Mouse (Mus musculus) limb, embryonic 11.5 days (tissue): ENCODE measurements at regions not wholly inside any gene's neighbourhood (a gene's known extent, or its start where the extent isn't known, plus 50 kb on each side); places are given as distances from the start of the nearest gene placed in this dataset.

Experiments
- ATAC-seq: fragments of 200-750 bp; cut with Nextera tagmentation; 2 replicates; pipeline ENCODE4 v1.8.0; 2017; ENCODE audit warnings: low read depth; ENCODE audit not compliant: insufficient number of reproducible peaks, low FRiP score, low TSS enrichment
- DNase-seq: peaks from one replicate; pipeline ENCODE4 v3.0.0-alpha.2; 2015; ENCODE audit warnings: low spot score
- H3K27ac ChIP-seq: fragments of 300-500 bp; sonication (generic); replicated peaks from 2 replicates; pipeline ENCODE4 v1.5.1; 2014; ENCODE audit warnings: low read depth, mild to moderate bottlenecking, low read length
- H3K27me3 ChIP-seq: fragments of 300-500 bp; sonication (generic); 2 replicates; pipeline ENCODE4 v1.6.1; 2014; ENCODE audit warnings: mild to moderate bottlenecking, low read length, mixed read lengths; ENCODE audit not compliant: control insufficient read depth, insufficient read depth
- H3K36me3 ChIP-seq: fragments of 300-500 bp; sonication (generic); 2 replicates; pipeline ENCODE4 v1.6.1; 2014; ENCODE audit warnings: mild to moderate bottlenecking, low read length, moderate library complexity, mixed read lengths; ENCODE audit not compliant: control insufficient read depth, insufficient read depth
- H3K4me1 ChIP-seq: fragments of 300-500 bp; sonication (generic); 2 replicates; pipeline ENCODE4 v1.6.1; 2014; ENCODE audit warnings: low read length, mixed read lengths; ENCODE audit not compliant: control insufficient read depth, insufficient read depth
- H3K4me2 ChIP-seq: fragments of 300-500 bp; sonication (generic); 2 replicates; pipeline ENCODE4 v1.6.1; 2014; ENCODE audit warnings: low read depth, mild to moderate bottlenecking, moderate library complexity; ENCODE audit not compliant: severe bottlenecking
- H3K4me3 ChIP-seq: fragments of 300-500 bp; sonication (generic); 2 replicates; pipeline ENCODE4 v1.5.1; 2014; ENCODE audit warnings: low read depth, low read length
- H3K9ac ChIP-seq: fragments of 300-500 bp; sonication (generic); 2 replicates; pipeline ENCODE4 v1.6.1; 2014; ENCODE audit warnings: mild to moderate bottlenecking, low read length
- H3K9me3 ChIP-seq: fragments of 300-500 bp; sonication (generic); 2 replicates; pipeline ENCODE4 v1.6.1; 2016; ENCODE audit warnings: low read length; ENCODE audit not compliant: control insufficient read depth
- WGBS: fragments of 180-500 bp; shearing (Covaris S2); extraction: QIAGEN DNeasy Blood & Tissue Kit; methylation state at CpG from one replicate; pipeline ENCODE4 v1.1.7; 2014; 5-methylcytosine and 5-hydroxymethylcytosine counted together

- Histone ChIP-seq H3K4me3 (no peak overlapping the region), H3K4me1 (no peaks in the 10 kb centered on the region), H3K27me3 (no peaks in the 10 kb centered on the region), H3K36me3 (no peaks in the 10 kb centered on the region), H3K27ac (no peak overlapping the region), H3K4me2 (no peak overlapping the region), H3K9me3 (no peaks in the 10 kb centered on the region), H3K9ac (no peak overlapping the region)
- no peak for DNase-seq
- WGBS: 54% methylated on average over 14 of the region's 14 CpGs
- no peak for ATAC-seq
Measured at GRCm38 (mm10) chr8:44804414-44805178, 130.7 kb upstream of the Fat1 start.

DNA sequence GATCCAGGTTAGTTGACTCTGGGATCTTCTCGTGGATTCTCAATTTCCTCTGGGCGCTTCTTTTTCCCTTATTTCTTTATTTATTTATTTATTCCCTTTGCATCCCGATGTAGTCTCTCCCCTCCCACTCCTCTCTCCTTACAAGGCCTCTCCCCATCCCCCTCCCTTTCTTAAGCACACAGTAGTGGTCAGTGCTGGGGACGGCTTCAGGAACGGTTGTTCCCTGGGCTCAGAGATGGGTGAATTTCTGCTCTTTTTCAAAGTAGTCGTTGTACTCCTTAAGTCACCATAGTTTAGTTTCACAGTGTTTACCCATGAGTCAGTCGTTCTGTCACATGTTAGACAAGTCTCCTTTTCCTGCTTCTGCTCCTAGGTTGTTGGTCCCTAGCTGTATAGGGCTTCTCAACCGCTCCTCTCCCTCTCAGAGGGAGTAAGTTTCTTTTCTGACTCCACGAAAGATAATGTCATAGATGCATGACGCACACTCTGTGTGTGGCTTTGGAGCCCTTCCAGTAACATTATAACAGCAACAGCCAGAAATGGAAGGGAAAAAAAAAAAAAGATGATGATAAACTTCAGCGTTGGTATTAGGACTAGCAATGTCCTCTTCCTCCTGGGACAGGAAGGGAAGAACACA is 129.9 kb upstream of the Fat1 start:
- 82% methylated on average over 11 of the region's 11 CpGs for WGBS
- Histone ChIP-seq H3K36me3 (no peaks in the 10 kb centered on the region), H3K27ac (no peak overlapping the region), H3K4me2 (no peak overlapping the region), H3K27me3 (no peaks in the 10 kb centered on the region), H3K9ac (no peak overlapping the region), H3K9me3 (no peaks in the 10 kb centered on the region), H3K4me3 (no peak overlapping the region), H3K4me1 (no peaks in the 10 kb centered on the region)
- no peak for ATAC-seq
- no peak for DNase-seq

DNA sequence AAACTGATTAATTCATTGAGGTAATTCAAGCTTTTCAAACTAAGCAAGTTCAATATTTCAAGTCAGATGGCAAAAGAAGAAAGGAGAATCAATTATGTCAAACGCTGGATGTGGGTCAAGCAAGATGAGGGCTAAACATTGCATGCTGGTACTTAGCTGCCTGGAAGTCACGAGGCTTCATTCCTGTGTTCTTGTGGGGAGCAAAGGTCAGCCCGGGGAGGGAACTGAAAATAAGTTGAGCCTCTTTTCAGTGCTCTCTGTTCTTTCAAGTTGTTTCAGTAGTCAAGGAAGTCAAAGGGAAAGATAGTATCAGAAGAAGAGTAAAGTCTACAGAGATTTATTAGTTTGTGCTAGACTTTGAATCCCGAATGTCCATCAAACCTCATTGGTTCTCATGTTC is 122.9 kb upstream of the Fat1 start:
- WGBS: 77% methylated on average over 4 of the region's 4 CpGs
- no peak for ATAC-seq
- Histone ChIP-seq H3K27ac (no peak overlapping the region), H3K4me1 (no peaks in the 10 kb centered on the region), H3K36me3 (no peaks in the 10 kb centered on the region), H3K4me2 (no peak overlapping the region), H3K9me3 (no peaks in the 10 kb centered on the region), H3K27me3 (no peaks in the 10 kb centered on the region), H3K9ac (no peak overlapping the region), H3K4me3 (no peak overlapping the region)
- no peak for DNase-seq

GRCm38 (mm10) chr8:44817532-44818157 is 117.6 kb upstream of the Fat1 start:
- ATAC-seq: no peak; the same call in 1 of the 2 replicates
- H3K27ac ChIP-seq: no peak overlapping the region

DNA sequence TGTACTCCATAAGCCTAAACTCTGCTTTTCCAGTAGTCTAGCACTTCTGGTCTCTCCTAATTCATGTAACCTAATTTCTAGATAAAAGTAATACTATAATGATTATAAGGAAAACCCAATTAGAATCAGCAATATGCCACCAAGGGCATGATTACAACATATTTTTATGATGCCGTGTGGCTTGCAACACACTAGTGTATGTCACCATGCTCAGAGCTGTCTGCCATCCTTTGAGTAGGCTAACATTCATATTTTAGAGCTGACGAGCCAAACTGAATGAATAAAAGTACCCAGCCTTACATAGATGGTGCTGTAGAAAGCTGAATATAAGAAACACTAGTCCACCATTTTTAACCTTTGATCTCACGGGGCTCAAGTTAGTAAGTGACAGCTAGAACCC is 116.0 kb upstream of the Fat1 start:
- DNase-seq (no peak), ATAC-seq (no peak)
- H3K27me3 ChIP-seq: no peaks in the 10 kb centered on the region
- 88% methylated on average over 3 of the region's 3 CpGs for WGBS
- no peak overlapping the region for H3K4me3 ChIP-seq
- no peaks in the 10 kb centered on the region for H3K36me3 ChIP-seq
- no peak overlapping the region for H3K9ac ChIP-seq
- no peaks in the 10 kb centered on the region; the same call in 1 of the 2 replicates for H3K9me3 ChIP-seq
- no peak overlapping the region for H3K4me2 ChIP-seq
- no peak overlapping the region for H3K27ac ChIP-seq
- no peaks in the 10 kb centered on the region for H3K4me1 ChIP-seq

More at GRCm38 (mm10) chr8:44817532-44818157, 117.6 kb upstream of the Fat1 start:
- H3K4me3 ChIP-seq: no peak overlapping the region
- H3K4me2 ChIP-seq: no peak overlapping the region
- no peaks in the 10 kb centered on the region for H3K27me3 ChIP-seq
- 83% methylated on average over 13 of the region's 13 CpGs for WGBS
- H3K36me3 ChIP-seq: no peaks in the 10 kb centered on the region
- H3K4me1 ChIP-seq: no peaks in the 10 kb centered on the region
- no peak overlapping the region for H3K9ac ChIP-seq
- no peaks in the 10 kb centered on the region for H3K9me3 ChIP-seq
- DNase-seq: no peak

DNA sequence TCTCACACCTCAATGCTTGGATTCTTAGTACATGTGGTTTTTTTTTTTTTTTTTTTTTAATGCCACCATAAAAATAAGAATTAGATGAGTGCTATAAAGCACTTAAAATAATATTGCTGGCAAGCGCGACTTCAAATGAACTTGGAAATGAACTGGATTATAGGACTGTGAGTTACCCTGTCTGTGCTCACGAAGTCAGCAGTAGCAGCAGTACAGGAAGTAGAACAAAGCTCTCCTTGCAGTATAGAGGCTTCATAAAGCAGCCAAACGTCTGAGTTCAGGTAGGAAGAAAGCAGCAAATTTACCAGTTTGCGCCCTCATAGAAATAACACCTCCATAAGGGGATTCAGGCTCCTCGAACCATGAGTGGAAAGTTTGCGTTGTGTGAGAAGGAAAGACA is 115.6 kb upstream of the Fat1 start:
- WGBS: 81% methylated on average over 7 of the region's 7 CpGs
- ATAC-seq: no peak
- Histone ChIP-seq H3K27me3 (no peaks in the 10 kb centered on the region), H3K4me1 (no peaks in the 10 kb centered on the region), H3K27ac (no peak overlapping the region), H3K4me2 (no peak overlapping the region), H3K9ac (no peak overlapping the region), H3K4me3 (no peak overlapping the region), H3K36me3 (no peaks in the 10 kb centered on the region), H3K9me3 (no peaks in the 10 kb centered on the region; the same call in 1 of the 2 replicates)
- DNase-seq: no peak

- ATAC-seq (no peak), DNase-seq (no peak)
- Histone ChIP-seq H3K4me2 (no peak overlapping the region), H3K4me1 (no peaks in the 10 kb centered on the region), H3K27me3 (no peaks in the 10 kb centered on the region), H3K36me3 (no peaks in the 10 kb centered on the region), H3K9ac (no peak overlapping the region), H3K9me3 (no peaks in the 10 kb centered on the region; the same call in 1 of the 2 replicates), H3K27ac (no peak overlapping the region), H3K4me3 (no peak overlapping the region)
- 88% methylated on average over 6 of the region's 6 CpGs for WGBS
Measured at GRCm38 (mm10) chr8:44825183-44825757, 110.0 kb upstream of the Fat1 start.

DNA sequence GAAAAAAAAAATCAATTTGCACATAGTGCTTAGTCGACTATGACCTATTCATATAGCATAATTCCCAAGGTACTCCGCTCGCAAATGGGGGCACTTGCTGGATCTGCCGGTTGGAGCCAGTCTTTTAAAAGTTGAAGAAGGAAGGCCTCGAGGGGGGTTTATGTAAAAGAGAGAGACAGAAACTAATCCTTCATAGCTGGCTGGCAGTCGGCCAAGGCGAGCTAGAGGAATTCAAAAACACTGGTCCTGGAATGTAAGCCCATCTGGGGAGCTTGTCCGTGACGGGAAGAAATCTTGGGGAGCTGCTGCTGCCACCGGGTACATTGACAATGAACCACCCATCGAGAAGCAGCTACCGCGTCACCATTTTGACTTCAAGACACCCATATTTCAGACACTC is 108.3 kb upstream of the Fat1 start:
- ATAC-seq (no peak), DNase-seq (peak; percentile 35)
- no peak overlapping the region for H3K4me2 ChIP-seq

More for the DNA sequence above, 108.3 kb upstream of the Fat1 start:
- no peaks in the 10 kb centered on the region for H3K4me1 ChIP-seq
- H3K4me3 ChIP-seq: no peak overlapping the region
- no peaks in the 10 kb centered on the region; the same call in 1 of the 2 replicates for H3K9me3 ChIP-seq
- H3K27ac ChIP-seq: no peak overlapping the region
- WGBS: 67% methylated on average over 13 of the region's 13 CpGs
- no peaks in the 10 kb centered on the region for H3K36me3 ChIP-seq
- H3K27me3 ChIP-seq: no peaks in the 10 kb centered on the region
- no peak overlapping the region for H3K9ac ChIP-seq
